Mouse (Mus musculus): ENCODE measurements around the gene Dnah6. TPM values are rescaled to one million over a fixed set of nuclear protein-coding genes. Genes with fewer than 3 reads are reported as not detected.

Dnah6 gene
- total RNA-seq, 2 experiments from 2014 or later = 0.02 to 0.05 TPM

GRCm38 (mm10) chr6:73228408-73228807 is 7.0 kb upstream of the Dnah6 start:
- peak; percentile 56 for DNase-seq (ENCODE audit: low spot score)

- DNase-seq (ENCODE audit: low spot score) = peak; percentile 53
Observed at GRCm38 (mm10) chr6:73227376-73228158, 6.1 kb upstream of the Dnah6 start.

GRCm38 (mm10) chr6:73222841-73223526 is 1.5 kb upstream of the Dnah6 start:
- peak; percentile 93 for DNase-seq (ENCODE audit: low spot score)

GRCm38 (mm10) chr6:73221958-73222735 is 696 bp upstream of the Dnah6 start:
- no peak for DNase-seq (ENCODE audit: low spot score)

GRCm38 (mm10) chr6:73211602-73212001 is 9.8 kb downstream of the Dnah6 start:
- DNase-seq (ENCODE audit: low spot score) = no peak

- no peak for DNase-seq (ENCODE audit: low spot score)
Observed at GRCm38 (mm10) chr6:73211036-73211435, 10.4 kb downstream of the Dnah6 start.

- no peak for DNase-seq (ENCODE audit: low spot score)
Observed at GRCm38 (mm10) chr6:73210445-73210972, 10.9 kb downstream of the Dnah6 start.

GRCm38 (mm10) chr6:73209598-73209997 is 11.9 kb downstream of the Dnah6 start:
- DNase-seq (ENCODE audit: low spot score) = no peak

- no peak for DNase-seq (ENCODE audit: low spot score)
Observed at GRCm38 (mm10) chr6:73204937-73205336, 16.5 kb downstream of the Dnah6 start.

GRCm38 (mm10) chr6:73203724-73204123 is 17.7 kb downstream of the Dnah6 start:
- no peak for DNase-seq (ENCODE audit: low spot score)

- no peak for DNase-seq (ENCODE audit: low spot score)
Observed at GRCm38 (mm10) chr6:73195291-73195690, 26.2 kb downstream of the Dnah6 start.

GRCm38 (mm10) chr6:73190756-73191155 is 30.7 kb downstream of the Dnah6 start:
- no peak for DNase-seq (ENCODE audit: low spot score)

- no peak for DNase-seq (ENCODE audit: low spot score)
Observed at GRCm38 (mm10) chr6:73184276-73184675, 37.2 kb downstream of the Dnah6 start.

GRCm38 (mm10) chr6:73182987-73183386 is 38.5 kb downstream of the Dnah6 start:
- no peak for DNase-seq (ENCODE audit: low spot score)

- no peak for DNase-seq (ENCODE audit: low spot score)
Observed at GRCm38 (mm10) chr6:73182410-73182809, 39.0 kb downstream of the Dnah6 start.

- DNase-seq (ENCODE audit: low spot score) = no peak
Observed at GRCm38 (mm10) chr6:73182006-73182405, 39.4 kb downstream of the Dnah6 start.

- no peak for DNase-seq (ENCODE audit: low spot score)
Observed at GRCm38 (mm10) chr6:73175156-73175555, 46.3 kb downstream of the Dnah6 start.

- no peak for DNase-seq (ENCODE audit: low spot score)
Observed at GRCm38 (mm10) chr6:73167230-73167629, 54.2 kb downstream of the Dnah6 start.

GRCm38 (mm10) chr6:73162958-73163357 is 58.5 kb downstream of the Dnah6 start:
- DNase-seq (ENCODE audit: low spot score) = no peak

- no peak for DNase-seq (ENCODE audit: low spot score)
Observed at GRCm38 (mm10) chr6:73161338-73161737, 60.1 kb downstream of the Dnah6 start.

- no peak for DNase-seq (ENCODE audit: low spot score)
Observed at GRCm38 (mm10) chr6:73155455-73155854, 66.0 kb downstream of the Dnah6 start.

- DNase-seq (ENCODE audit: low spot score) = peak; percentile 70
Observed at GRCm38 (mm10) chr6:73153675-73154074, 67.8 kb downstream of the Dnah6 start.

All from gastrocnemius, adult 18-20 months (tissue).